Mouse (Mus musculus) heart, adult 10 weeks (tissue): Measurements from ENCODE around the gene Gabrr1. TPM values are rescaled to one million over a fixed set of nuclear protein-coding genes. Genes with fewer than 3 reads are reported as not detected.

Source experiments
- polyA plus RNA-seq: library from polyadenylated mRNA; stranded (reverse); fragments of 350-450 nt; fragmentation: Illumina TruSeq; extraction: RNeasy Lipid Tissue Mini Kit (QIAGEN cat#74804); gene quantifications from one replicate; pipeline ENCODE4 v1.2.3, GENCODE M21; 2014; ENCODE audit warnings: low read depth, low replicate concordance

The Gabrr1 gene
- polyA plus RNA-seq: not detected

DNA sequence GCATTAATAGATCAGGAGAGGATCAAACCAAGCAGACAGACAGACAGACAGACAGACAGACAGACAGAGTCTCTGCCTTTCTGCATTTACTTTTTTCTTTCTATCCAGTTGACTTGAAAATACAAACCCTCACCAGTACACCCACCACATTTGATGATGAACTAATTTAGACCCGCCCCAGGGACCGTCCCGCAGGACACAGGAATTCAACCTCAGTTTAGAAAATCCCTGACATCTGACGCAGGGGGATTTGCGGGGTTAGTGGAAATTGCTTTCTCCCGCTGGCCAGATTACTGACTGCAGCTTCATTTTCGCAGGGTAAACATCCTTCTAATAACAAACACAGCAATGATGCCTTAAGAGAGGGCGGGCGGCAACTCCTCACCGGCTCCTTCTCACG is at the start of gene Gabrr1:
TSS of gene Gabrr1 (plus strand) at position 301 of the 400 bp plus-strand sequence.

DNA sequence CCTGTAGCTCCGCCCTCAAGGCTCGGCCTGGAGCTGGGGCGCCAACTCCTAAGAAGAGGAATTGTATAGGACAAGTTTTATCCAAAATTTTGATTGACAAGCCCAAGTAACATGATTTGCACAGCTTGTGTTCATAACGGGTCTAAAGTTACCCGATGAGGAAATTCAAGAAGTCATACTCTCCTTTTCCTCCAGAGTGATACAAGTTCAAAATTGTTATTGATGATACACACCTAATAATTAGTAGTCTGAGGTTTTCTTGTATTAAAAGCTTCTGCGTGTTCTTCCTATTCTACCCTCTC is 57.4 kb downstream of the Gabrr1 start, which contains the start of gene Pm20d2:
TSS of gene Pm20d2 (minus strand) at position 3 of the 302 bp plus-strand sequence.

DNA sequence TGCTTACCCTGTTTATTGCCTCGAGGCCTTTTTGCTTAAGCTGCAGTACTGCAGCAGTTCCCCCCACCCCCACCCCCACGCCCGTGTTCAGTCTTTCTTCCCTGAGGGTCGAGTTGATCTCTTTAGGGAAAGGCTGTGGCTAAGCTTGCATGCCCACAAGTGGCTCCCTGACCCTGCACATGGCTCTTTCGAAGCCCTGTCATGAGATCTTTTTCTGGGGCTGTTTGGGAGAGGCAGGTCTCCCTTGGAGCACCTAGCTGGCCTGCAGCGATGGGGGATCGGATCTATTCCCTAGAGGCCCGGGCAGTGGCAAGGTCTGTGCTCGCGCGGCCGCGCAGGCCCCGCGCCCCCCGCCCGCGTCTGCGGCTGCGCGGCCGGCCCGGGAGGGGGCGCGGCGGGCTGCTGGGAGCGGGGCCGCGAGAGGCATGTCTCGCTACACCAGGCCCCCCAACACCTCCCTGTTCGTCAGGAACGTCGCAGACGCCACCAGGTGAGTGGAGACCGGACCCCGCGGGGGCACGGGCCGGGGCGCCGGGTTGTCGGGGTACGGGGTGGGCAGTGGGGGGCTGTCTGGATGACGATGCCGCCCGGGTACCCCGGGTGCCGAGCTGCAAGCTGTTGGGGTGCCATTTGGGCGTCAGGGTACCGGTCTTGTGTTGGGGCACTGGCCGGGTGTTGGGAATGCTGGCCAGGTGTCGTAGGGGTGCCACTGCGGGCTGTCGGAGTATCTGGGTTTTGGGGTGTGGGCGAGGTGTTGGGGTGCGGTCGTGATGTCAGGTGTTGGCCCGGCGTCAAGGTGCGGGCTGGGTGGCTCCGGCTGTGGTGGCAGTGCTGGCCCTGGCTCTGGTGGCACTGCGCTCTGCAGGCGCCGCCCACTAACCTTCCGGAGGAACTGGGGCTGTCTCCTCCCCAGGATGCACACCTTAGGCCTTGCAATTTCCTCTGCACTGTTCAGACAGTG is 76.8 kb downstream of the Gabrr1 start, which contains the start of gene Srsf12:
TSS of gene Srsf12 (plus strand) at position 111 of the 961 bp plus-strand sequence.

Other genes starting within 250 kb of the Gabrr1 start
- 1.9 TPM for gene Ankrd6, start 181.7 kb upstream of the Gabrr1 start, polyA plus RNA-seq
- gene Rragd, start 149.5 kb upstream of the Gabrr1 start, polyA plus RNA-seq: 68.3 TPM
- gene Ube2j1, start 101.1 kb upstream of the Gabrr1 start, polyA plus RNA-seq: 24.7 TPM
- gene Gabrr2, start 69.5 kb upstream of the Gabrr1 start, polyA plus RNA-seq: 2.9 TPM
- 30.3 TPM for gene Pm20d2, start 57.2 kb downstream of the Gabrr1 start, polyA plus RNA-seq
- not detected for gene Srsf12, start 76.5 kb downstream of the Gabrr1 start, polyA plus RNA-seq
- 96.1 TPM for gene Pnrc1, start 157.6 kb downstream of the Gabrr1 start, polyA plus RNA-seq
- gene Rngtt, start 177.8 kb downstream of the Gabrr1 start, polyA plus RNA-seq: 9.0 TPM